Mouse (Mus musculus) neural tube, embryonic 15.5 days (tissue): ENCODE measurements around the gene F12. TPM values are rescaled to one million over a fixed set of nuclear protein-coding genes. Genes with fewer than 3 reads are reported as not detected.
A peak's percentile ranks its signal among the peaks of the same experiment; 100 is the strongest.

Experiments used
- ATAC-seq: fragments of 200-750 bp; cut with Nextera tagmentation; 2 replicates; pipeline ENCODE4 v1.8.0; 2017; ENCODE audit warnings: mild to moderate bottlenecking, moderate TSS enrichment, moderate library complexity; ENCODE audit not compliant: low FRiP score
- H3K27ac ChIP-seq: fragments of 300-500 bp; sonication (generic); replicated peaks from 2 replicates; pipeline ENCODE4 v1.5.1; 2015; ENCODE audit warnings: mild to moderate bottlenecking, inconsistent platforms
- H3K27me3 ChIP-seq: fragments of 300-500 bp; sonication (generic); replicated peaks from 2 replicates; pipeline ENCODE4 v1.6.1; 2015; ENCODE audit warnings: inconsistent platforms
- H3K36me3 ChIP-seq: fragments of 300-500 bp; sonication (generic); 2 replicates; pipeline ENCODE4 v1.6.1; 2015; ENCODE audit warnings: inconsistent platforms
- H3K4me1 ChIP-seq: fragments of 300-500 bp; sonication (generic); 2 replicates; pipeline ENCODE4 v1.6.1; 2015; ENCODE audit warnings: inconsistent platforms
- H3K4me2 ChIP-seq: fragments of 300-500 bp; sonication (generic); 2 replicates; pipeline ENCODE4 v1.6.1; 2015; ENCODE audit warnings: inconsistent platforms, mild to moderate bottlenecking, moderate library complexity
- H3K4me3 ChIP-seq: fragments of 300-500 bp; sonication (generic); replicated peaks from 2 replicates; pipeline ENCODE4 v1.5.1; 2015; ENCODE audit warnings: mild to moderate bottlenecking, inconsistent platforms
- H3K9ac ChIP-seq: fragments of 300-500 bp; sonication (generic); replicated peaks from 2 replicates; pipeline ENCODE4 v1.6.1; 2015; ENCODE audit warnings: mild to moderate bottlenecking, inconsistent platforms
- H3K9me3 ChIP-seq: fragments of 300-500 bp; sonication (generic); replicated peaks from 2 replicates; pipeline ENCODE4 v1.6.1; 2016; ENCODE audit warnings: inconsistent platforms
- WGBS: fragments of 180-500 bp; shearing (Covaris S2); methylation state at CpG from one replicate; pipeline ENCODE4 v1.1.7; 2015; ENCODE audit warnings: mixed read lengths; 5-methylcytosine and 5-hydroxymethylcytosine counted together
- polyA plus RNA-seq: library from polyadenylated mRNA; unstranded; fragments of >200 nt; fragmentation: Nextera tagmentation; extraction: Ambion mirVana; gene quantifications from 2 replicates; pipeline ENCODE4 v1.2.1, GENCODE M21; 2015

Gene F12
- polyA plus RNA-seq: 0.18 and 0.47 TPM in 2 replicates

- no peak for ATAC-seq
- H3K27me3 ChIP-seq: peaks cover 11% of the 10 kb centered on the region
- no peak within 1 kb of the TSS for H3K4me3 ChIP-seq
- H3K4me1 ChIP-seq: peaks cover under 1% of the 10 kb centered on the region; the same call in 1 of the 2 replicates
- no peak within 1 kb of the TSS for H3K27ac ChIP-seq
- 90% methylated on average over 10 of the region's 10 CpGs for WGBS
- H3K9ac ChIP-seq: no peak within 1 kb of the TSS
- no peak within 1 kb of the TSS for H3K4me2 ChIP-seq
- H3K9me3 ChIP-seq: no peaks in the 10 kb centered on the region
- H3K36me3 ChIP-seq: no peaks in the 10 kb centered on the region
Measured at GRCm38 (mm10) chr13:55426613-55427012, at the start of gene F12. F12 (minus strand) TSS chr13:55426793.

DNA sequence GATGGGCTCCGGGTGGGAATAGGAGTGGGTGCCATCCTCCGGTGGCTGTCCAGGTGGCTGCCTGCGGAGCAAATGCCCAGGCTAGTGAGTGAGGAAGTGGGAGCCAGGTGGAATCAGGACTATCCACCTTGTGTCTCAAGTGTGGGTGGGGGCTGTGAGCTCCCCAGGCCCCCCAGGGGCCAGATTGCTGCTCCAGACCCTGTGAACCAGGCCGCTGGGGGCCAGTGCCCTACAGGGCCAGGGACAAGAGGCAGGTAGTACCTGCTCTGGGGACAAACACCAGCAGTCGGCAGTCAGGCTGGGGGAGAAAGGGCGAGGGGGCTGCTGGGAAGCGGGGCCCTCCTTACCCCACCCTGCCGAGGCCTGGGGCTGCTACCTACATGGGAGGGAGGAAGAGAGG, 49.7 kb upstream of the F12 start:
- WGBS: 95% methylated on average over 8 of the region's 8 CpGs
- Histone ChIP-seq H3K27me3 (no peaks in the 10 kb centered on the region), H3K4me3 (no peak overlapping the region), H3K9me3 (no peaks in the 10 kb centered on the region), H3K9ac (no peak overlapping the region), H3K4me1 (peaks cover 51% of the 10 kb centered on the region), H3K36me3 (peaks cover 74% of the 10 kb centered on the region), H3K4me2 (no peak overlapping the region), H3K27ac (0 out of 2 replicates have a peak overlapping the region, but pooled peaks have one; percentile 33)
- ATAC-seq: no peak

- 83% methylated on average over 5 of the region's 5 CpGs for WGBS
- no peak overlapping the region for H3K4me2 ChIP-seq
- no peak overlapping the region for H3K9ac ChIP-seq
- no peak for ATAC-seq
- no peak overlapping the region for H3K4me3 ChIP-seq
- H3K36me3 ChIP-seq: peaks cover 69% of the 10 kb centered on the region
- H3K9me3 ChIP-seq: no peaks in the 10 kb centered on the region
- no peak overlapping the region for H3K27ac ChIP-seq
- H3K4me1 ChIP-seq: peaks cover 56% of the 10 kb centered on the region
- no peaks in the 10 kb centered on the region for H3K27me3 ChIP-seq
Measured at GRCm38 (mm10) chr13:55475750-55476149, 49.2 kb upstream of the F12 start.

- H3K4me1 ChIP-seq: peaks cover 67% of the 10 kb centered on the region
- H3K36me3 ChIP-seq: peaks cover 58% of the 10 kb centered on the region
- H3K9ac ChIP-seq: no peak overlapping the region
- no peak overlapping the region for H3K4me3 ChIP-seq
- peak overlapping the region; percentile 23; the same call in 1 of the 2 replicates for H3K4me2 ChIP-seq
- H3K27ac ChIP-seq: peak overlapping the region; percentile 93
- no peak for ATAC-seq
- H3K9me3 ChIP-seq: no peaks in the 10 kb centered on the region
- no peaks in the 10 kb centered on the region for H3K27me3 ChIP-seq
- WGBS: 20% methylated on average over 5 of the region's 5 CpGs
Measured at GRCm38 (mm10) chr13:55474621-55475069, 48.1 kb upstream of the F12 start.

DNA sequence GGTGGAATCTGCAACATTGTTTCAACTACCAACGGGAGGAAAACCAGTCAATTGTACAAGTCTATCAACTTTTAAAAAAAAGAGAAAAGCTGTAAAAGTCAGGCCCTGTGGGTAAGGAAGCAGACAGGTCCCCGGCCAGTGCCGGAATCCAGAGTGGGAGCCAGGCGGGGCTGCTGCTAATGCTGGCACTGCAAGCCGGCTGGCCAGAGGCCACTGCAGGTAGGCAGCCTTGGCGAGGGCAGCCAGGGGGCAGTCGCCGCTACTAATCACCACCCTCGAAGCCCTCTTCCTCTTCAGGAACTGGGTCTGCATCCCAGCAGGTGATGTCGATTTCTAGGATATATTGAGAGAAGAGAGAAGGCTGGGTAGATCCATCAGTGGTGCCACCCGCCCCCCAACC, 47.4 kb upstream of the F12 start:
- H3K27me3 ChIP-seq: no peaks in the 10 kb centered on the region
- no peak for ATAC-seq
- WGBS: 48% methylated on average over 11 of the region's 11 CpGs
- H3K9me3 ChIP-seq: no peaks in the 10 kb centered on the region
- H3K4me1 ChIP-seq: peaks cover 74% of the 10 kb centered on the region
- H3K4me2 ChIP-seq: peak overlapping the region; percentile 23
- H3K4me3 ChIP-seq: no peak overlapping the region
- H3K27ac ChIP-seq: peak overlapping the region; percentile 93
- peaks cover 51% of the 10 kb centered on the region for H3K36me3 ChIP-seq
- peak overlapping the region; percentile 24; the same call in 1 of the 2 replicates for H3K9ac ChIP-seq

- H3K9ac ChIP-seq: peak overlapping the region; percentile 76
- no peaks in the 10 kb centered on the region for H3K27me3 ChIP-seq
- H3K36me3 ChIP-seq: peaks cover 46% of the 10 kb centered on the region
- 16% methylated on average over 18 of the region's 18 CpGs for WGBS
- H3K4me1 ChIP-seq: peaks cover 81% of the 10 kb centered on the region
- no peak for ATAC-seq
- peak overlapping the region; percentile 94 for H3K4me2 ChIP-seq
- peak overlapping the region; percentile 53 for H3K4me3 ChIP-seq
- peak overlapping the region; percentile 93 for H3K27ac ChIP-seq
- H3K9me3 ChIP-seq: no peaks in the 10 kb centered on the region
Measured at GRCm38 (mm10) chr13:55473076-55473831, 46.7 kb upstream of the F12 start.

DNA sequence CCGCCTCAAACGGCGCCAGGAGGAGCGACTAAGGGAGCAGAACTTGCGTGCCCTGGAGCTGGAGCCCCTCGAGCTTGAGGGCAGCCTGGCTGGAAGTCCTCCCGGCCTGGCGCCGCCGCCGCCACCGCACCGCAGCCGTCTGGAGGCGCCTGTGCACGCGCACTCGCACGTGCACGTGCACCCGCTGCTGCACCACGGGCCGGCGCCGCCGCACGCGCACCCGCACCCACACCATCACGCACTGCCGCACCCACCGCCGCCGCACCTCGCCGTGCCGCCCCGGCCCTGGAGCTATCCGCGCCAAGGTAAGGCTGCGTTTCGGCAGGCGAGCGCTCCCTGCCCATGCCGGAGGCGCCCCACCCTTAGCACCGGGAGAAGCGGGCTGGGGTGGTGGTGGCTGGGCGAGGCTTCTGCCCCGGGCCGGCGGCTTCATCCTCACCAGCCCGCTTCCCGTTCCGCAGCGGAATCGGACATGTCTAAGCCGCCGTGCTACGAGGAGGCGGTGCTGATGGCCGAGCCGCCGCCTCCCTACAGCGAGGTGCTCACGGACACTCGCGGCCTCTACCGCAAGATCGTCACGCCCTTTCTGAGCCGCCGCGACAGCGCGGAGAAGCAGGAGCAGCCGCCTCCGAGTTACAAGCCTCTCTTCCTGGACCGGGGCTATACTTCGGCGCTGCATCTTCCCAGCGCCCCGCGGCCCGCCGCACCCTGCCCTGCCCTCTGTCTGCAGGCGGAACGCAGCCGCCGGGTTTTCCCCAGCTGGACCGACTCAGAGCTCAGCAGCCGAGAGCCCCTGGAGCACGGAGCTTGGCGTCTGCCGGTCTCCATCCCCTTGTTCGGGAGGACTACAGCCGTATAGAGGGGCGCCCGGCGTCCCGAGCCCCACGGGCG, 45.8 kb upstream of the F12 start:
- peak; percentile 76 for ATAC-seq
- Histone ChIP-seq H3K27ac (peak overlapping the region; percentile 93), H3K36me3 (peaks cover 37% of the 10 kb centered on the region), H3K4me2 (peak overlapping the region; percentile 94), H3K4me3 (peak overlapping the region; percentile 53), H3K9me3 (no peaks in the 10 kb centered on the region), H3K9ac (peak overlapping the region; percentile 76), H3K4me1 (peaks cover 87% of the 10 kb centered on the region), H3K27me3 (no peaks in the 10 kb centered on the region)
- under 1% methylated on average over 88 of the region's 103 CpGs for WGBS

DNA sequence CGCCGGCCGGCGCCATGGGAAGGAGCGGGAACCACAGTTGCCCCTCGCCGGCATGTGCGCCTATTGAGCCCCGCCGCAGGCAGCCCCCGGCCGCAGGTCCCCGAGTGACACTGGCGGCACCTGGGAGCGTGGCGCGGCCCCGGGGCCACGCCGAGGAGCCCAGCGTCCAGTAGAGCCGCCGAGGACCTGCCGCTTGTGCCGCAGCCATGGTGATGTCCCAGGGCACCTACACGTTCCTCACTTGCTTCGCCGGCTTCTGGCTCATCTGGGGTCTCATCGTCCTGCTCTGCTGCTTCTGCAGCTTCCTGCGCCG, 45.2 kb upstream of the F12 start:
- Histone ChIP-seq H3K27me3 (no peaks in the 10 kb centered on the region), H3K9ac (peak overlapping the region; percentile 76), H3K4me2 (peak overlapping the region; percentile 94), H3K9me3 (no peaks in the 10 kb centered on the region), H3K4me1 (peaks cover 91% of the 10 kb centered on the region), H3K4me3 (peak overlapping the region; percentile 53), H3K27ac (peak overlapping the region; percentile 93), H3K36me3 (peaks cover 31% of the 10 kb centered on the region)
- under 1% methylated on average over 31 of the region's 31 CpGs for WGBS
- peak; percentile 45 for ATAC-seq

DNA sequence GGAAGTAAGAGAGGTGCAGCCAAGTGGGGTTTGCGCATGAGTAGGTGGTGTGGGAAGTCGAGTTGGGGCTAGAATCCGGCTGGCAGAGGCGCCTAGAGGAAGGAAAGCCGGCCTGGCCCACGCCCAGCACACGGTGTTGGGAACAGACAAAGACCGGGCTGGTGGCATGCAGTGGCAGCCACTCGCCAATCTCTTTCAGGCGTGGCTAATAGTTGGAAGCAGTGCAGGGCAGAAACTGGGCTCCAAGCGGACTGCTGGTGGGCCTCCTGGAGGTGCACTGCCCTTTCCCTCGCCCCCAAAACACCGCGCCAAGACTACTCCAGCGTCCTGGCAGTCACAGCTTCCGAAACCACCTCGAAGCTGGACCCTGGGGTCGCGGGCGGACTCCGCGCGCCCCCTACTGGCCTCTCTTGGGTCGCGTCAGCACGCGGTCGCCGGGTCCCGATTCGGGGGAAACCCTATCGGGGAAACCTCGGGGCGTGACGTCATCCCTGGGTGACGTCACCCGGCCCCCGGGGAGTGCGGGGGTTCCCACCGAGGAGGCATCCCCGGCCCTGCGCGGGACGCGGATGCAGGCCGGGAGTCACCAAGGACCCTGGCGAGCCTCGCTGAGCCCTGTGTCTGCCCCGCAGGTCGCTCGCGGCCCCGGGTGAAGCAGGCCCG, 44.7 kb upstream of the F12 start:
- no peaks in the 10 kb centered on the region for H3K27me3 ChIP-seq
- peaks cover 96% of the 10 kb centered on the region for H3K4me1 ChIP-seq
- ATAC-seq: peak; percentile 65
- H3K36me3 ChIP-seq: peaks cover 26% of the 10 kb centered on the region
- peak overlapping the region; percentile 94 for H3K4me2 ChIP-seq
- H3K4me3 ChIP-seq: peak overlapping the region; percentile 53
- peak overlapping the region; percentile 93 for H3K27ac ChIP-seq
- no peaks in the 10 kb centered on the region for H3K9me3 ChIP-seq
- H3K9ac ChIP-seq: peak overlapping the region; percentile 76
- 0% methylated on average over 48 of the region's 54 CpGs for WGBS

DNA sequence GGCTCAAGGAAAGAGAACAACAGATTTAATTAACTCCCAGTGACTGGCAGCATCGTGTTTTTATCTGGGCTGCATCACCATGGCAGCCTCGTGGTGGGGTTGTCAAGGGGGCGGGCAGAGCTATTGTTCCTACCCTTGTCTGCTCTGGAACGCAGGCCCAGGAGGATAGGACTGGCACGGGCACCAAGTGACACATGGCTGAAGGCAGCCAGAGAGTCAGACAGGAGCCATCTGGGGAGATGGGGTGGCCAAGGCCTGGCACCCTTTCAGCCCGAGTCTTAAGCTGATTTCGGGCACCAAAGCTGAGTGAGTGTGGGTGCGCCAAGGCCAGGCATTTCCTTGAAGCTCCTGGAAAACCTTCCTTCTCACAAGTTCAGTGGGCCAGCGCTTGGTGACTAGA, 43.8 kb upstream of the F12 start:
- Histone ChIP-seq H3K36me3 (peaks cover 17% of the 10 kb centered on the region), H3K4me1 (peaks cover 100% of the 10 kb centered on the region), H3K4me2 (peak overlapping the region; percentile 94), H3K27me3 (no peaks in the 10 kb centered on the region), H3K27ac (peak overlapping the region; percentile 93), H3K9me3 (no peaks in the 10 kb centered on the region), H3K4me3 (no peak overlapping the region), H3K9ac (no peak overlapping the region)
- ATAC-seq: no peak
- WGBS: 37% methylated on average over 9 of the region's 9 CpGs

DNA sequence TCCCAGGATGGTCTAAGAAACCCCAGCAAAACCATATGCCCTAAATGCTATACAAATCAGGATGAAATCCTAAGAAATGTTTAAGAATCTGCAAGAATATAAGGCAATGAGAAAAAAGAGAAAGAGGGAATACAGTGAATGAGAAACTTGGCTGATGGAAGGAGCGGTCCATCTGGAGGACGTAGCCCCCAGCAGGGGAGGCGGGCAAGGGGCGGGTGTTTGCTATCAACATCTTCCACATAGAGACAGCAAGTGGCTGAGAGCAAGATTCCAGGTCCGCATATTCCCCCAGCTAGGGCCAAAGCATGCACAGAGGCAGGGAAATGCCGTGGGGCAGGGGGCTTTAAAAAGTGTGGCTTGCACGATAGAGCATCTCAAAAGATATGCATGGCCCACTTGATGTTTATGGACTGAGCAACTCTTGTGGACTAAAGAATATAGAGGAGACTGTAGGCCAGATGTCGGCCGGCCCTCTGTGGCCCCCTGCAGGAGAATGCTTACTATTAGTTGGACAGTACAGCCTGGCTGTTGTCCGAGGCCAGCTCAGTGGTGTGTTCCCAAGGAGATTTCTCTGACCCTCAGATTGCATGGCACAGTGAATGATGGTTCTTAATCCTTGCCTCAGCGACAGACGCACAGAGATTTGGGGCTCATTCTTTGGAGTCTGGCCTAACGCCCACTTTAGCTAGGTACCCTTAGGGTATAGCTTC, 42.4 kb upstream of the F12 start:
- peaks cover 97% of the 10 kb centered on the region for H3K4me1 ChIP-seq
- peaks cover 4% of the 10 kb centered on the region for H3K36me3 ChIP-seq
- whole genome bisulfite sequencing: 41% methylated on average over 13 of the region's 13 CpGs
- H3K4me3 ChIP-seq: no peak overlapping the region
- H3K27ac ChIP-seq: no peak overlapping the region
- no peaks in the 10 kb centered on the region for H3K9me3 ChIP-seq
- ATAC-seq: no peak
- peak overlapping the region; percentile 14 for H3K9ac ChIP-seq
- H3K27me3 ChIP-seq: no peaks in the 10 kb centered on the region
- no peak overlapping the region for H3K4me2 ChIP-seq
